Mouse (Mus musculus) testis, adult 2 months (tissue): Measurements from ENCODE around the gene Dio1. TPM values are rescaled to one million over a fixed set of nuclear protein-coding genes. Genes with fewer than 3 reads are reported as not detected.

Experiments used
- H3K27ac ChIP-seq: fragments of 200-500 bp; 2 replicates; pipeline ENCODE4 v1.5.1; 2012; ENCODE audit warnings: low read depth, low read length; ENCODE audit not compliant: control insufficient read depth, insufficient read depth
- H3K27me3 ChIP-seq: fragments of 200-500 bp; 2 replicates; pipeline ENCODE4 v1.6.1; 2012; ENCODE audit warnings: mild to moderate bottlenecking, low read length, moderate library complexity; ENCODE audit not compliant: control insufficient read depth, insufficient read depth
- H3K36me3 ChIP-seq: fragments of 200-500 bp; 2 replicates; pipeline ENCODE4 v1.6.1; 2012; ENCODE audit warnings: mild to moderate bottlenecking, low read length; ENCODE audit not compliant: control insufficient read depth, insufficient read depth
- H3K4me1 ChIP-seq: fragments of 200-500 bp; 2 replicates; pipeline ENCODE4 v1.6.1; 2012; ENCODE audit warnings: low read length; ENCODE audit not compliant: control insufficient read depth, insufficient read depth
- H3K4me3 ChIP-seq: fragments of 200-500 bp; 2 replicates; pipeline ENCODE4 v1.5.1; 2012; ENCODE audit warnings: low read depth, mild to moderate bottlenecking, low read length, moderate library complexity, mixed read lengths; ENCODE audit not compliant: control insufficient read depth
- CTCF ChIP-seq: fragments of 200-500 bp; IDR thresholded peaks from 2 replicates; pipeline ENCODE4 v1.5.1; 2012; ENCODE audit warnings: low read depth, mild to moderate bottlenecking, inconsistent platforms, low read length, moderate library complexity; ENCODE audit not compliant: control insufficient read depth, insufficient read depth, insufficient replicate concordance
- POLR2A ChIP-seq: fragments of 200-500 bp; IDR thresholded peaks from 2 replicates; pipeline ENCODE4 v1.6.1; 2012; ENCODE audit warnings: low read depth, mild to moderate bottlenecking, inconsistent platforms, low read length, moderate library complexity; ENCODE audit not compliant: control insufficient read depth
- polyA plus RNA-seq: library from polyadenylated mRNA; depleted of rRNA; stranded (reverse); fragments of >200 nt; gene quantifications from 2 replicates; pipeline ENCODE4 v1.2.3, GENCODE M21; 2012

Gene Dio1
- polyA plus RNA-seq, 1 experiment = 0.12 TPM

DNA sequence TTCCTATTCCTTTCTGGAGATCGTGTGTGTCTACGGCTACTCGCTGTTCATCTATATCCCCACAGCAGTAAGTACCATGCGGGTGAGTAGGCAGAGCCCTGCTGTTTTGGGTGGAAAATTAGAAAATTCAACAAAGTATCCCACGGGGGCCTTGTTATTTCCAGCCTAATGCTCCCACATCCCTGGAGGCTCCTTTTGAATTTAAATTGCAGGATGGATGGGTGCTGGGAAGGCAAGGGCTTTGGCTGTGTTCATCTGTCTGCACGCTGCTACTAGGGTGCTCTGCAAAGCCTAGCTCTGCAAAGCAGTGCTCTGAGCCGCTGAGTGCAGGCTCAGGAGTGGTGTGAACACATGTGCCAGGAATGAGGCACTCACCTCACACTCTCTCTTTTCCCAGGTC lies 37.6 kb upstream of the Dio1 start:
- no peak overlapping the region for H3K27ac ChIP-seq
- H3K4me3 ChIP-seq = no peak overlapping the region
- no peaks in the 10 kb centered on the region for H3K27me3 ChIP-seq
- no peaks in the 10 kb centered on the region for H3K36me3 ChIP-seq
- no peak for TF ChIP-seq POLR2A
- no peak for TF ChIP-seq CTCF
- no peaks in the 10 kb centered on the region for H3K4me1 ChIP-seq

DNA sequence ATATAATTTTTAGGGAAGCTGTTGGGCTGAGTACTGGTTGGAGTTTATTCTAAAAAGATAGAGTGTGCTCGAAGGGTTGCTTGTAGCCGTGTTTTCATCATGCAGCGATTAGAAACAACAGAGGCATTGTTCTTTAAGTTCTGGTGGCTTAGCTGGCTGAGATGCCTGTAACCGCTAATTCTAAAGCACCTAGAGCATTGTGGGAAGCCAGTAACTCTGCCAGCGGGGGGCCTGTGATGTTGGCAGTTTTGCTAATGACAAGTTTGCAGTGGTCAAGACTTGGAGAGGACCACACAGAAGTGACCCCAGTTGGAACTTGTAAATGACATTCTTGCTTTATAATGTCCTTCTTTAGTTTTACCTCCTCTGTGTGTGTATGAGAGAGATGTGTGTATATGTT lies 34.4 kb upstream of the Dio1 start:
- H3K36me3 ChIP-seq = no peaks in the 10 kb centered on the region
- H3K27me3 ChIP-seq = no peaks in the 10 kb centered on the region
- H3K27ac ChIP-seq = no peak overlapping the region
- no peak overlapping the region for H3K4me3 ChIP-seq
- TF ChIP-seq CTCF (no peak), POLR2A (no peak)
- H3K4me1 ChIP-seq = no peaks in the 10 kb centered on the region

DNA sequence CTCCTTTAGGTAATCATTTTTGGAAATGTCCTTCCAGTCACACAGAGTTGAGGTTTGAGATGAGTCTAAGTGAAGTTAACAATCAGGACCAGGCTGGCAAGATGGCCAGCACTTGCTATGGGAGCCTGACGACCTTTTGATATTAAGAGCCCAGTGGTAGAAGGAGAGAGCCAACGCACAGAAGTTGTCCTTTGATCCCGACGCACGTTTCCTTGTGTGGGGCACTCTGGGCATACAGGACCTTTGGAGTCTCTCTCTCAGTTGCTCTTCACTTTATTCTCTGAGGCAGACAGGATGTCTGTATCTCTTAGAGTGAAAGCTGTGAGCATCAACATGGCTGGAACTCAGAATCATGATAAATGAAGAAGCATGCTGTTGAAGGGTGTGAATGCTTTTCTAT lies 30.5 kb upstream of the Dio1 start:
- no peak overlapping the region for H3K27ac ChIP-seq
- TF ChIP-seq POLR2A (no peak), CTCF (no peak)
- no peaks in the 10 kb centered on the region for H3K36me3 ChIP-seq
- no peaks in the 10 kb centered on the region for H3K27me3 ChIP-seq
- no peaks in the 10 kb centered on the region for H3K4me1 ChIP-seq
- H3K4me3 ChIP-seq = no peak overlapping the region

DNA sequence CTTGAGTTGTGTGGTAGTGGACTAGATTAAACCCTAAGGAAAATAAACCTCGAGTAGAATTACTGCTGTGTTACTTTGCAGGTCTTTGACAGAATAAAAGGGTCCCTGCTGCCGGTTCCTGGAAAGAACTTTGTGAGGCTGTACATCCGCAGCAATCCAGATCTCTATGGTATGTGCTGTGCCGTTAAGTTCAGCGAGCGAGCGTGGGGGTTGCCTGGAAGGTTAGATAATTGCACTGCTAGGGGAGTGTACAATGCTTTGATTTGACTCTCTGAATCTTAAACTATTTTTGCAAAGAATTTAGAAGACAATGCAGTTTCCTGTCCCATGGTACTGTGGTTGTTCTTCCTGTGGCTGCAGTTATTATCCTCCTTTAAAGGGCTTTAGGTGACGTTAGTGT lies 29.4 kb upstream of the Dio1 start:
- no peaks in the 10 kb centered on the region for H3K36me3 ChIP-seq
- no peak overlapping the region for H3K4me3 ChIP-seq
- no peaks in the 10 kb centered on the region for H3K27me3 ChIP-seq
- H3K4me1 ChIP-seq = no peaks in the 10 kb centered on the region
- H3K27ac ChIP-seq = no peak overlapping the region
- TF ChIP-seq CTCF (no peak), POLR2A (no peak)

DNA sequence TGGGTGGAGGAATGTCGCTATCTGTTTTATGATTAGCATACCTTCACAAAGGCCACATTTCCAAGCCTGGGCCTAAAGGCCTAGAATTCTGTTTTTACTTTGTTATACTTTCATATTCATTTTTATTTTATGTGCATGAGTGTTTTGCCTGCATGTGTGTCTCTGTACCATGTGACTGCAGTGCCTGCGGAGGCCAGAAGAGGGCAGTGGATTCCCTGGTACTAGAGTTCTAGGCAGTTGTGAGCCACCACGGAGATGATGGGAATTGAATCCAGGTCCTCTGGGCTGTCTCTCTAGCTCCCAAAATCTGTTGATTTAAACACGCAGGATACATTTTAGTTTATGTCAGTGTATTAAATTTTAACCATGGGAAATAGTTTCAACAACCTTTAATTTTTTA lies 26.5 kb upstream of the Dio1 start:
- no peaks in the 10 kb centered on the region for H3K36me3 ChIP-seq
- no peaks in the 10 kb centered on the region for H3K4me1 ChIP-seq
- TF ChIP-seq CTCF (peak; percentile 59; the same call in 1 of the 2 replicates), POLR2A (no peak)
- H3K27me3 ChIP-seq = no peaks in the 10 kb centered on the region
- no peak overlapping the region for H3K27ac ChIP-seq
- no peak overlapping the region for H3K4me3 ChIP-seq

DNA sequence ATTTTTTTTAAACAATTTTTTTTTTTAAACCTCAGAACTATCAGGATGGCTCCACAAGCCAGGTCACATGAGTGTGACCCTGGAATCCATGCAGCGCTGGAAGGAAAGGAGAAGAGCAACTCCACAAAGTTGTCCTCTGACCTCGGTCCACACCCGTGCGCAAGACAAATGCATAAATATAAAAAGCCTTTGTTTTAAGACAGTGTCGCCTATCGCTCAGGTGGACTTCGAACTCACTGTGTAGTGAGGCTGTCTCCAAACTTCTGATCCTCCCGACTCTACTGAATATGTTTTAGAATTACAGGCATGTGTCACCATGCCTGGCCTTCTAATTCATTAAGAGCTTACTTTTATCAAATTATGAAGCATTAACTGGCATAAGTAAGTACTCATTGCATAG lies 21.6 kb upstream of the Dio1 start:
- Histone ChIP-seq H3K27me3 (no peaks in the 10 kb centered on the region), H3K4me3 (no peak overlapping the region), H3K36me3 (no peaks in the 10 kb centered on the region), H3K27ac (no peak overlapping the region), H3K4me1 (peaks cover 5% of the 10 kb centered on the region)
- TF ChIP-seq POLR2A = no peak
- no peak for TF ChIP-seq CTCF

DNA sequence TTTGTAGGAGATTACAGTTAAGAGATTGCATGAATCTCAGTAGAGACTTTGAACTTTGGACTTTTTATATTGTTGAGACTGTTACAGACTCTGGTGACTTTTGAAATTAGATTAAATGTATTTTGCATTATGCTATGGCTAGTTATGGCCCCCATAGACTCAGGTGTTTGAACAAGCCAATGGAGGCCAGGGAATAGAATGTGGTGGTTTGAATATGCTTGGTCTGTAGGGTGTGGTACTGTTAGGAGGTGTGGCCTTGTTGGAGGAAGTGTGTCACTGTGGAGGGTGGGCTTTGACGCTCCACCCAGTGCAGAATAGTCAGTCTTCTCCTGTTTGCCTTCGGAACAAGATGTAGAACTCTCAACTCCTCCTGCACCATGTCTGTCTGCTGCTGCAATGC lies 16.1 kb upstream of the Dio1 start:
- H3K4me3 ChIP-seq = no peak overlapping the region
- no peaks in the 10 kb centered on the region for H3K36me3 ChIP-seq

DNA sequence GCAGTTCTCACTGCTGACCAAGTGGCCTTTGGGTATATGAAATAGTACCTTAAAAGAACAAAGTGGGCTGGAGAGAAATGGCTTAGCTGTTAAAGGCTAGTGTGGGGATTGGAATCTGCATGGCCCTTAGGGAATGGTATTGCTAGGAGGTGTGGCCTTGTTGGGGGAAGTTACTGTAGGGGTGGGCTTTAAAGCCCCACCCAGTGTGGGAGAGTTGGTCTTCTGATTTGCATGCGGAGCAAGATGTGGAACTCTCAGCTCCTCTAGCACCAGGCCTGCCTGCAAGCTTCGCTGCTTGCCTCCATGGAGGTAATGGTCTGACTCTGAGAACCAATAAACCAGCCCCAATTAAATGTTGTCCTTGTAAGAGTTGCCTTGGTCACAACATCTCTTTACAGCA lies 14.1 kb upstream of the Dio1 start:
- no peak for TF ChIP-seq CTCF
- TF ChIP-seq POLR2A = no peak
- Histone ChIP-seq H3K27me3 (no peaks in the 10 kb centered on the region), H3K4me3 (no peak overlapping the region), H3K36me3 (no peaks in the 10 kb centered on the region), H3K4me1 (peaks cover 5% of the 10 kb centered on the region), H3K27ac (no peak overlapping the region)

More for the DNA sequence above, 16.1 kb upstream of the Dio1 start:
- Histone ChIP-seq H3K27ac (no peak overlapping the region), H3K4me1 (peaks cover 5% of the 10 kb centered on the region), H3K27me3 (no peaks in the 10 kb centered on the region)
- TF ChIP-seq CTCF (no peak), POLR2A (no peak)
